Mouse (Mus musculus): ENCODE data around the gene Trim28. TPM values are rescaled to one million over a fixed set of nuclear protein-coding genes. Genes with fewer than 3 reads are reported as not detected.
A peak's percentile ranks its signal among the peaks of the same experiment; 100 is the strongest.

Trim28 gene
- total and polyA plus RNA-seq, 2 experiments from 2014 or later: 184 to 563 TPM

- Histone ChIP-seq H3K27ac (no peak overlapping the region), H3K27me3 (ENCODE audit: insufficient read depth, low read length) (no peaks in the 10 kb centered on the region), H3K4me2 (ENCODE audit: low read depth, low read length) (no peak overlapping the region), H3K9me3 (ENCODE audit: low read length) (no peaks in the 10 kb centered on the region), H3K4me3 (ENCODE audit: low read length) (no peak overlapping the region), H3K9ac (replicated peaks; ENCODE audit: low read length) (no peak overlapping the region), H3K36me3 (ENCODE audit: insufficient read depth, low read length) (peaks cover 70% of the 10 kb centered on the region), H3K4me1 (ENCODE audit: insufficient read depth, low read length) (0 out of 2 replicates have a peak, but pooled peaks cover 5% of the 10 kb centered on the region)
- DNase-seq (ENCODE audit: low spot score) (no peak), ATAC-seq (no peak)
- 79% methylated on average over 2 of the region's 2 CpGs for WGBS
- no peak for TF ChIP-seq CTCF (IDR thresholded peaks at IDR 0.05; ENCODE audit: low read depth)
Measured at GRCm38 (mm10) chr7:13031983-13032382, 33.1 kb downstream of the Trim28 start.

GRCm38 (mm10) chr7:13032541-13032940 is 33.6 kb downstream of the Trim28 start:
- H3K4me1 ChIP-seq (ENCODE audit: insufficient read depth, low read length): 0 out of 2 replicates have a peak, but pooled peaks cover 5% of the 10 kb centered on the region
- H3K4me3 ChIP-seq (ENCODE audit: low read length): no peak overlapping the region
- peak overlapping the region; percentile 20; the same call in 1 of the 2 replicates for H3K27ac ChIP-seq
- H3K9ac ChIP-seq (replicated peaks; ENCODE audit: low read length): no peak overlapping the region
- ATAC-seq (no peak), DNase-seq (ENCODE audit: low spot score) (no peak)
- 91% methylated on average over 7 of the region's 7 CpGs for WGBS
- TF ChIP-seq CTCF (IDR thresholded peaks at IDR 0.05; ENCODE audit: low read depth): no peak
- H3K4me2 ChIP-seq (ENCODE audit: low read depth, low read length): no peak overlapping the region
- no peaks in the 10 kb centered on the region for H3K9me3 ChIP-seq (ENCODE audit: low read length)
- no peaks in the 10 kb centered on the region for H3K27me3 ChIP-seq (ENCODE audit: insufficient read depth, low read length)
- H3K36me3 ChIP-seq (ENCODE audit: insufficient read depth, low read length): peaks cover 64% of the 10 kb centered on the region

GRCm38 (mm10) chr7:13033451-13034147 is 34.7 kb downstream of the Trim28 start:
- Histone ChIP-seq H3K27ac (peak overlapping the region; percentile 96), H3K9ac (replicated peaks; ENCODE audit: low read length) (peak overlapping the region; percentile 73), H3K4me3 (ENCODE audit: low read length) (peak overlapping the region; percentile 53), H3K4me2 (ENCODE audit: low read depth, low read length) (peak overlapping the region; percentile 92), H3K4me1 (ENCODE audit: insufficient read depth, low read length) (peaks cover 5% of the 10 kb centered on the region; the same call in 1 of the 2 replicates), H3K9me3 (ENCODE audit: low read length) (no peaks in the 10 kb centered on the region), H3K27me3 (ENCODE audit: insufficient read depth, low read length) (no peaks in the 10 kb centered on the region), H3K36me3 (ENCODE audit: insufficient read depth, low read length) (peaks cover 54% of the 10 kb centered on the region)
- no peak for TF ChIP-seq CTCF (IDR thresholded peaks at IDR 0.05; ENCODE audit: low read depth)
- DNase-seq (ENCODE audit: low spot score) (no peak), ATAC-seq (no peak)
- 49% methylated on average over 13 of the region's 13 CpGs for WGBS

GRCm38 (mm10) chr7:13034148-13034977 is 35.4 kb downstream of the Trim28 start, which contains the start of gene Chmp2a:
Chmp2a (minus strand) TSS chr7:13034807.
- H3K27me3 ChIP-seq (ENCODE audit: insufficient read depth, low read length): no peaks in the 10 kb centered on the region
- peak within 1 kb of the TSS; percentile 92 for H3K4me2 ChIP-seq (ENCODE audit: low read depth, low read length)
- ATAC-seq (peak; percentile 85), DNase-seq (ENCODE audit: low spot score) (peak; percentile 99)
- H3K27ac ChIP-seq: peak within 1 kb of the TSS; percentile 96
- peak within 1 kb of the TSS; percentile 73 for H3K9ac ChIP-seq (replicated peaks; ENCODE audit: low read length)
- TF ChIP-seq CTCF (IDR thresholded peaks at IDR 0.05; ENCODE audit: low read depth): no peak
- no peaks in the 10 kb centered on the region for H3K9me3 ChIP-seq (ENCODE audit: low read length)
- 0% methylated on average over 45 of the region's 45 CpGs for WGBS
- peaks cover 46% of the 10 kb centered on the region for H3K36me3 ChIP-seq (ENCODE audit: insufficient read depth, low read length)
- peaks cover 9% of the 10 kb centered on the region; the same call in 1 of the 2 replicates for H3K4me1 ChIP-seq (ENCODE audit: insufficient read depth, low read length)
- peak within 1 kb of the TSS; percentile 53 for H3K4me3 ChIP-seq (ENCODE audit: low read length)

- H3K9ac ChIP-seq (replicated peaks; ENCODE audit: low read length): peak overlapping the region; percentile 73; the same call in 1 of the 2 replicates
- peaks cover 9% of the 10 kb centered on the region; the same call in 1 of the 2 replicates for H3K4me1 ChIP-seq (ENCODE audit: insufficient read depth, low read length)
- peak overlapping the region; percentile 92; the same call in 1 of the 2 replicates for H3K4me2 ChIP-seq (ENCODE audit: low read depth, low read length)
- H3K4me3 ChIP-seq (ENCODE audit: low read length): no peak overlapping the region
- peaks cover 36% of the 10 kb centered on the region for H3K36me3 ChIP-seq (ENCODE audit: insufficient read depth, low read length)
- H3K27ac ChIP-seq: peak overlapping the region; percentile 96; the same call in 1 of the 2 replicates
- DNase-seq (ENCODE audit: low spot score) (no peak), ATAC-seq (no peak)
- 83% methylated on average over 17 of the region's 17 CpGs for WGBS
- TF ChIP-seq CTCF (IDR thresholded peaks at IDR 0.05; ENCODE audit: low read depth): peak; percentile 16; the same call in 1 of the 2 replicates
- H3K27me3 ChIP-seq (ENCODE audit: insufficient read depth, low read length): no peaks in the 10 kb centered on the region
- no peaks in the 10 kb centered on the region for H3K9me3 ChIP-seq (ENCODE audit: low read length)
Measured at GRCm38 (mm10) chr7:13035211-13035855, 36.4 kb downstream of the Trim28 start.

GRCm38 (mm10) chr7:13036806-13037205 is 37.9 kb downstream of the Trim28 start:
- peaks cover 28% of the 10 kb centered on the region for H3K36me3 ChIP-seq (ENCODE audit: insufficient read depth, low read length)
- H3K27me3 ChIP-seq (ENCODE audit: insufficient read depth, low read length): no peaks in the 10 kb centered on the region
- no peak for TF ChIP-seq CTCF (IDR thresholded peaks at IDR 0.05; ENCODE audit: low read depth)
- H3K4me2 ChIP-seq (ENCODE audit: low read depth, low read length): peak overlapping the region; percentile 62
- no peaks in the 10 kb centered on the region for H3K9me3 ChIP-seq (ENCODE audit: low read length)
- ATAC-seq (no peak), DNase-seq (ENCODE audit: low spot score) (no peak)
- H3K9ac ChIP-seq (replicated peaks; ENCODE audit: low read length): peak overlapping the region; percentile 98
- WGBS: 46% methylated on average over 4 of the region's 4 CpGs
- peak overlapping the region; percentile 86 for H3K4me3 ChIP-seq (ENCODE audit: low read length)
- H3K4me1 ChIP-seq (ENCODE audit: insufficient read depth, low read length): peaks cover 9% of the 10 kb centered on the region; the same call in 1 of the 2 replicates
- H3K27ac ChIP-seq: peak overlapping the region; percentile 100; the same call in 1 of the 2 replicates
